Mouse (Mus musculus): ENCODE results near the gene Dock4. TPM values are rescaled to one million over a fixed set of nuclear protein-coding genes. Genes with fewer than 3 reads are reported as not detected.

Gene Dock4
- total RNA-seq, 2 experiments from 2014 or later: 11.7 to 12.9 TPM

DNA sequence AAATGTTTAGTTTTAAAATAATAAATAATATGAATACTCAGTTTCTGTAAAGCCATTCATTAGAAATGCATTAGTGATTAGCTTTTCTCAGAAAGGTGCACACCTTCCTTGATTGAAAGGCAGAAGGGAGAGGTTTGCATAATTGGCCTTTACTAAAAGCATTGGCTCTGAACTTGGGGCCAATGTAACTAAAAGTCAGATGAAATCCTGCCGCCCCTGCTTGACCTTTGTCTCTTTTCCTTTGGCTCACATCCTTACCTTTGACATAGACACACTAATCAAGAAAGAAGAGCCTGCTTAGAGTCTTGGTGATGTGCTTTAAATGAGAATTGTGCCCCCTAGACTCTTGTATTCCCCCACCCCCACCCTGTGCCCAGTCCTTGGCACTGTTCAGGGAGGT lies 55.4 kb downstream of the Dock4 start:
- intact Hi-C loops (cut with DNase I): loop anchor here (5.0 kb wide), 1 partner anchor 54 kb away; the partner anchor contains the start of genes Dock4 and Zfp277
- DNase-seq (ENCODE audit: low spot score): no peak

DNA sequence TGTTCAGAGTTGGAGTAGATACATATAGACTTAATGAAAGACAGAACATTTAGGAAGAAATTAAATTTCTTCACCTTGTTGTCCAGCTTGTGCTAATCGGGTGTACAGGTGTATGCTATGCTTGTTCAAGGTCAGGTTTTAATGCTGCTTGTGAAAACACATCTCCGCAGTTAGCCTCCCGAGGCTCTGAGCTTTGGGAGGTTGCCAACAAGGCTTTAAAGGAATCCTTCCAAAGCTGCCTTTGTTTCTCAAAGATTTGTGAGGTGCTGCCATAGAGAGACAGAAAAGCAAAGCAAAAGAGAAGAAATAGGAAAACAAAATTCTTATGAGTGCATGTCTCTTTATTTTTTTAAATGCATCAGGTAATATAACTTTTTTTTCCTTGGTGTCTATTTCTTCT lies 57.8 kb downstream of the Dock4 start:
- intact Hi-C loops (cut with DNase I): loop anchor here (5.0 kb wide), 1 partner anchor 56 kb away; the partner anchor contains the start of genes Dock4 and Zfp277
- no peak for DNase-seq (ENCODE audit: low spot score)

DNA sequence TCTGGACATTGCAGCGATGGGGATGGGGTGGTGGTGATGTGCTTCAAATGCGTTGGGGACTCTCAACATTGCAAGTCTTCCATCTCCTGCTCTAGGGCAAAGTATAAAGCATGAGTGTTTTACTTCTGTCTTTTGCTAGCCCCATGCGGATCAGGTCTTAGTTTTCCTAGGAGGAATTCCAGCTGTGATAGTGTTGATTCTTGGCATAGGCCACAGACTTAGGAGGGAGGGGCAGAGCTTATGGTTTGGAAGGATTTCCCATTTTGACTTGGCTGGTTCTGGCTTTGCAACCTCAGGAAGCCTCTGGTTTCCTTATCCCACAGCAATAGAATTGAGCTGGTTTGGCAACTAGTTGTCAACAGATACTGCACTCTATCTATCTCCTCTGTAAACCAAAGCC lies 58.9 kb downstream of the Dock4 start:
- intact Hi-C loops (cut with DNase I): loop anchor here (5.0 kb wide), 1 partner anchor 57 kb away; the partner anchor contains the start of genes Dock4 and Zfp277
- DNase-seq (ENCODE audit: low spot score): peak; percentile 20

DNA sequence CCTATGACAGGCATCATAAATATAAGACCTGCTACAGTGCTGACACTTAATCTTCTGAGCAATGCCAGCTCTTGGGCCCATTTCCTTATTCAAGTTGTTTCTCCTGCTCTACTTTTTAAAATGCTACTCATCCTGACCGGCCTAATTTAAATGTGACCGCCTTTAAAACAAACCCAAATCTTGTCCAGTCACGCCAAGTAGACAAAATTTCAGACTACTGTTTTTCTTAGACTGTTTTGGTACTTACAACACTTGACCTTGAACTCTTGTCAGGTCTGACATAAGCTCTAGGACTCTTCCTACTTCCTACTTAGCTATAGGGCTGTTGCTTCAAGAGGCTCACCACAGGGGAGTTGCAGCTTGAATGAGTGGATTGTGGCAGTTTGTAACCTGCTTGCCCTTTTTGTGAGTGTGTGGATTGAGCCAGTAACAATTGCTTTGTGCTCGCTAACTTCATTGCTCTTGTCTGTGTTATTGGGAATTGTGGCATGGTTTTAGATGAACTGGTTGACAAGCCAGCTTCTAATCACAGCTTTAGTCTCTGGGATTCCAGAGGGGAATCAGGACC lies 62.2 kb downstream of the Dock4 start:
- intact Hi-C loops (cut with DNase I): no loop called here
- no peak for DNase-seq (ENCODE audit: low spot score)

DNA sequence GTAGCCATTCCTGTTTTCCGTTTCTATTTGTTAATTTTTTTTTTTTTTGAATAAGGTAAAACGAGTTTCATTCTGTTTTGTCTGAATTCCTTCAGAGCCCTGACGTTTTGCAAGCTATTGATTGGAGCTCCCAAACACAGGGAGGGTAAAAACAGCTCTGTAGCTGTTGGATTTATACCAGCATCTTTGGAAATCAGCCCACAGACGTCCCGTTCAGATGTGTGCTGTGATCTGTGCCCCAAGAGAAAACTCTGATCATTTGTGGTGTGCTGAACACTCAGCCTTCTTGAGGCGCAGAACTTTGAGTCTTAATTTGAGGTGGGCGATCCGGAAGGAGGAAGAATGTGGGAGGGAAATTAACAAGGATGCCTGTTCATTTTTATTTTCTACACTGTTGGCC lies 62.7 kb downstream of the Dock4 start:
- intact Hi-C loops (cut with DNase I): no loop called here
- DNase-seq (ENCODE audit: low spot score): no peak

DNA sequence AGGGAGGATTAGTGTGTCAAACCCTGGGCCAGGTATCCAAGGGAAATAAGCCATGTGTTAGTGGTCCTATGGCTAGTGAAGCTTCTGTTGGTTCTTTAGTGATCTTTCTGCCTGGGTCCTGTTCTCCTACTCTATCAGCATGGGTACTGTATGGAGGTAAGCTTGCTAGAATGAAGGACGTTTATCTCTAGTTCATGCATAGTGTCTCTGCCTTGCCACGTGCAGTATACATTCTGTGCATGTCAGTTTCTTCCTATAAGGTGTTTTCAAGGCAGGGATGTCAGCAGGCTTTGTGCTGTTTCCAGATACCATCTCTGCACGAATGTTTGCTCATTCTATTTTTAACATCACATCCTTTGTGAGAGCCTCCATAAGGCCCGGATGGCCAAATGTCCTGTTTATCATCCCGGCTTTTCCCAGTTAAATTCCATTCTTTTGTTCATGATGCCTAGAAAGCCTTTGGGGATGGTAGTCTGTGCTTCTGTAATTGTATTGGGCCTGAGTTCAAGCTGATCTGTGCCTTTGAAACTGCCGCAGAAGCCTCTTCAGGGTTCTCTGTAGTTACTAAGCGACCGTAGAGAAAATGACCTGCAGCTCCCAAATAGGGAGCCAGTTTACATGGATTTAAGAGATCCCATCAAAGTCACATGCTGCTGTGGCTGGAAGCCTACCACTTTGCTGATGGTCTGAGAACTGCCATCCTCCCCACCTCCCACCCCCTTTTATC lies 66.1 kb downstream of the Dock4 start:
- intact Hi-C loops (cut with DNase I): no loop called here
- no peak for DNase-seq (ENCODE audit: low spot score)

DNA sequence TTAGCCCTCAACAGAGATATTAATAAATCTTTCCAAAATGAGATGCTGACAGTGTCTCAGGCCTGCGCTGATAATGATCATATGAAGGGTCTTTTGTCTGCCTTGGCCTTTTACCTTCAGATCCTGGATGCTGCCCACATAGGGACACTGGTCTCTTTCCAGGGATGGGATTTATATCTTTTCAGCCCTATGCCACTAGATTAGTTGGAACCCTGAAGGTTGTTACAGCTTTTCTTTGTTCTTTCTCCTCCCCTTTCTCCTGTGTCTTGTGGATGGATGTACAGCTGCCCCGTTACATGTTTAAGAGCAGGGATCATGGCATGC lies 66.6 kb downstream of the Dock4 start:
- intact Hi-C loops (cut with DNase I): no loop called here
- no peak for DNase-seq (ENCODE audit: low spot score)

DNA sequence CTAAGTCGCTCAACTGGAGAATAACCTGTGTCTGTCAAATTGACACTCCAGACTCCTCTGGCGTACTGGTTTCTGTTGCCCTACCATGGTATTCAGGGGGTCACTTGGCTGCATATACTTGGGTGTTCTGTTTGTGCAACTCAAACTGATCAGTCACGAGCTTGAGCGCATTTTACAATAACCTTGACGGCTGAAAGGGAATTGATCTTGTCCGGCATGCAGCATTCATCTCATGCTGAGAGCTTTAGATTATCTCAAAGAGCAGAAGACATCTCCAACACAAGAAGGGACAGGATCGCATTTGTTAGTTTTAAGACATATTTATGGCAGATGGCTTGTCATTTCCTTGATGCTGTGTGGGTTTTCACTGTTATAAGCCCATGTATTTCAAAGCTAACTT lies 67.2 kb downstream of the Dock4 start:
- DNase-seq (ENCODE audit: low spot score): no peak
- intact Hi-C loops (cut with DNase I): no loop called here

DNA sequence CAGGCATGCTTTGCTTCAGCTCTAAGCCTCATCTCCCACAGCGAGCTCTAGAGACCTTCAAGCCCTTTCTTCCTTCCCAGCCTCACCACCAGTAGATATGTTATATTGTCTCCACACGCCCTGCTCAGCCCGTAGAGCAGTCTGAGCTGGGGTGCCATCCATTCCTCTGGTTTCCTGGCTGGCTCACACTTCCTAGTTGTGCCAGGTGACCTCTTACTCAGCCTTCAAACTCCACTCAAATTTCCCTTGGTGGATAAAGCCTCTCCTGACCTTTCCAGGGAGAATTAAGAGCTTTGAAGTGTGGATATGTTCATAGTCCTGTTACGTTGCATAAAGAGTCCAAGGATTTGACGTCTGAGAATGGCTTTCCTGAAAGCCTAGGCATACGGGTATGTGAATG lies 68.3 kb downstream of the Dock4 start:
- intact Hi-C loops (cut with DNase I): no loop called here
- DNase-seq (ENCODE audit: low spot score): no peak

DNA sequence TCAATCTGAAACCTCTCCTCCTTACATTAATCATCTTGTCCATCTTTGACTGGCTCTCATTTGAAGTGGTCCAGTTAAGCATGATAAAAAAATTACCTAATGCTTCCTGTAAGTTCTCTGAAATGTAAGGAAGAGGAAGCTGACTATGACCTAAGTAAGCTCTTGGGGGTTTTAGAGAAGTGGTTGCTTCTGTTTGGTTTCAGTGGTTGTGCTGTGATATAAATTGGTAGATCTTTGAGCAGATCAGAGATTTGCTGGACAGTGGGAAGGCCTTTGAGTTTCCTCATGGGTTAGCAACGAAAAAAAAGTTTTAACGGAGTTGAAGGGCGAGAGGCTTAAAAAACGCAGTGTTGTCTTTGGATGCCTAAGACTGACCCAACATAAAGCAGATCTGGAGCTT lies 76.7 kb downstream of the Dock4 start:
- no peak for DNase-seq (ENCODE audit: low spot score)
- intact Hi-C loops (cut with DNase I): no loop called here

DNA sequence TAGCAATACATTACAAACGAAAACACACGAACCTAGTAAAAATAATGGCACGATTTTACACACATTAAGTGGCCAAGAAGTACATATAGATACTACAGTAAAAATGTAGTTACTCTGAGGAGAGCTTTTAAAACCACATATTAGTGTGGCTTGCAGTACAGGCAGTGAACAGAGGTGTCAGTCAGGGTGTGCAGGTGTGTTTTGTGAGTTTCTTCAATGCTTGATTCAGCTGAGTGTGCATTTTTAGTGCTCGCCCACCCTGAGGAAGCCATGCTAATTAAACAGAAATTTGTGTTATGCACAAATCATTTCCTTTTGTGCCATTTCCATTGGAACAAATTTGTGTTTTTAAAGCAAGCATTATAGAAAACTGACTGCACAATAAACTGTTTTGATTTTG lies 77.3 kb downstream of the Dock4 start:
- DNase-seq (ENCODE audit: low spot score): no peak
- intact Hi-C loops (cut with DNase I): no loop called here

DNA sequence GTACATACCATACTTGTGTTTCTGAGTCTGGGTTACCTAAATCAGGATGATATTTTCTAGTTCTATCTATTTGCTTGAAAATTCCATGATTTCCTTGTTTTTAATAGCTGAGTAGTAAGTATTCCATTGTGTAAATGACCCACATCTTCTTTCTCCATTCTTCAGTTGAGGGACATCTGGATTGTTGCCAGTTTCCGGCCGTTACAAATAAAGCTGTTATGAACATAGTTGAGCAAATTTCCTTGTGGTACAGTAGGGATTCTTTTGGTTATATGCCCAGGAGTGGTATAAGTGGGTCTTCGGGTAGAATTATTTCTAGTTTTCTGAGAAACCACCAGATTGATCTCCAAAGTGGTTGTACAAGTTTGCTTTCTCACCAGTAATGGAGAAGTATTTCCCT lies 79.3 kb downstream of the Dock4 start:
- intact Hi-C loops (cut with DNase I): no loop called here
- no peak for DNase-seq (ENCODE audit: low spot score)

DNA sequence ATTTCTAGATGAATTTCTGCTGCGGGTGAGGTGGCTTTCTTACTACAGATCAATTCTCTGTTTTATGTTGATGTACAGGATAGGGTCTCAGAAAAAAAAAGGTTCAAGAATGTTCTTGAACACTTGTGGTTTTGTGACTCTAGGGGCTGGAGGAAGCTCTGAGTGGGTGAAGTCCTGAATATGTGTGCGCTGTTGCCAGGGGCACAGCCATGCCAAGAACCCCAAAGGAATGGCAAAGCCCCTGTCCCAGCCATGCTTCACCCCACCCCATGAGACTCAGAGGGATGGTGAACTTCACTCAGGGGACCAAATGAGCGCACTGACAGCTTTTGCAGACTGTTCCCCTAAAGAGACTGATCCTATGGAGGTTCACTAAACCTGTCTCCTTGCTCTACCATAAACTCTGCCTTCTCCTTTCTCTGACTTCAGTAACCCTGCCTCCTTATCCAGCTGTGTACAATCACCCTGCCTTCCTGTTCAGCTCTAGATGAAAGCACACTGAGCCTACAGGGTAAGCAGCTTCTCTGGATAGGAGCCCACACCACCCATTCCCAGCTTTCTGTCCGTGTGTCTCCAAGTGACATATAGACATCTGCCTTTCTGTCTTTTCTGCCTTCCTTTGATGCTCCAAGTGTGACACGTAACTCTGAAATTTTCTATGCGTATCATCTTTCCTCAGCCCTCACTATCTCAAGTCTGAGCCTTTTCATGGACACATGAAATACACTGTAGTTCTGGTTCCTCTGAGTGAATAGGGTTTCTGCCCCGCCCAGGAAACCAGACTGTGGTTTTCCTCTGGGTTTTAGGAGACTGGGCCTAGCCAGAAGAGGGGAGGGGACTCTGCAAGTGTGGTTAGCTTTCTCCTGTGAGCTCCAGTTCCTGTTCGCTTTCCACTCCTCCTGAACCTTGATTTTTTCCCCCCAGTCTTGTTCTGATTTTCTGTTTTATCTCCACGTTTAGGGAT lies 90.2 kb downstream of the Dock4 start:
- intact Hi-C loops (cut with DNase I): no loop called here
- peak; percentile 33 for DNase-seq (ENCODE audit: low spot score)

DNA sequence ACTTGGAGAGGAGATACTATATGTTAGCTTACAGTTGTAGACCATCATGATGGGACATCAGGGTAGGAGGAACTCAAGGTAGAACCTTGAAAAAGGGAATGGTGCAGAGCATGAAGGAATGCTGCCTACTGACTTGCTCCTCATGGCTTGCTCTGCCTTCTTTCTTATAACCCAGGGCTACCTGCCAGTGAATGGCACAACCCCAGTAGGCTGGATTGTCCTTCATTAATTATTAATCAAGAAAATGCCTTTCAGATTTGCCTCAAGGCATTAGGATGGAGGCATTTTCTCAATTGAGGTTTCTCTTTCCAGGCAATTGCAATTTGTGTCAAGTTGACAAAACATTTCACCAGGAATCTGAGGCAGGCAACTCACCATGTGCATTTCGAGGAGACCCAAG lies 92.1 kb downstream of the Dock4 start:
- intact Hi-C loops (cut with DNase I): no loop called here
- DNase-seq (ENCODE audit: low spot score): no peak

DNA sequence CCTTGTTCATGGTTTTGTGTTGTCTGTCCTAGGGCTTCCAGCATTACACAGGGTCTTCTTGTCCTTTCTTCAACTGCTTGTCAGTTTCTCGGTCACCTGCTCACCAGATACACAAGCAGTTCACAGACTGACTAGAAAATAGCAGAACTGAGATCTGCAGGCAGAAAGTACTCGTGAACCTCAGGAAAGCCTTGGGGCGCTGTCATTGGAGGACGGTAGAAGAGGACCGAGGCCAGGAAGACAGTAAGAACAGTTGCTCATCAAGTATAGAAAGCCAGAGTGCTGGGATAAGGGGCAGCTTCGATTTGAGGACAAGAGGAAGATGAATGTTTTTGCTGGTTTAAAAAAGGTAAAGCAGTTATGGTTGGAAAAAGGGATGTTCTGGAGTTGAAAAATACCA lies 92.6 kb downstream of the Dock4 start:
- DNase-seq (ENCODE audit: low spot score): no peak
- intact Hi-C loops (cut with DNase I): no loop called here

DNA sequence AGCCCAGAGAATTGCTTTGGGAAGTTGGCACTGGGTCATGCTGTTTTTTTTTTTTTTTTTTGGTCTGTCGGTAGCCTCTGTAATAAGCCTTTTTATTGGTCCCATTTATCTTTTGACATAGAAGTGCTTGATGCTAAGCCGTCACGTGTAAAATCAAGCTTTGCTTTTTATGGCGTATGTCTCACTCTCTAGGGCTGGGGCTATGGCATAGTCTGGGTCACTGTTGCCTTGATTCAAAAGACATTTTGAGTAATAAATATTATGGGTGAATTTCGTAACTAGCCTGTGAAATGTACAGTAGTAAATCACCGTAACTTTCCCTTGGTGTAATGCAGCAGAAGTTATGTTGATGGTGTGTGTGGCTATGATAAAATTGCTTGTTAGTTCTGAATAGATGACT lies 93.0 kb downstream of the Dock4 start:
- intact Hi-C loops (cut with DNase I): no loop called here
- no peak for DNase-seq (ENCODE audit: low spot score)

DNA sequence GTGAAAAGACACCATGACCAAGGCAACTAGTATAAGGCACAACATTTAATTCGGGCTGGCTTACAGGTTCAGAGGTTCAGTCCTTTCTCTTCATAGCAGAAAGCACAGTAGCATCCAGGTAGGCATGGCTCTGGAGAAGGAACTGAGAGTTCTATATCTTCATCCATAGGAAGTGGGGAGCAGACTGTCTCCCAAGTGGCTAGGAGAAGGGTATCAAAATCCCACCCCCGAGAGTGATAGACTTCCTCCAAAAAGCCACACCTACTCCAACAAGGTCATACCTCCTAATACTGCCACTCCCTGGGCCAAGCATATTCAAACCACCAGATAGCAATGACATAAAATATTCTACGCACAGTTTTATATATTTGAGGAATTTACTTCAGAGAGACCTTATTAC lies 98.5 kb downstream of the Dock4 start:
- intact Hi-C loops (cut with DNase I): no loop called here
- DNase-seq (ENCODE audit: low spot score): no peak

DNA sequence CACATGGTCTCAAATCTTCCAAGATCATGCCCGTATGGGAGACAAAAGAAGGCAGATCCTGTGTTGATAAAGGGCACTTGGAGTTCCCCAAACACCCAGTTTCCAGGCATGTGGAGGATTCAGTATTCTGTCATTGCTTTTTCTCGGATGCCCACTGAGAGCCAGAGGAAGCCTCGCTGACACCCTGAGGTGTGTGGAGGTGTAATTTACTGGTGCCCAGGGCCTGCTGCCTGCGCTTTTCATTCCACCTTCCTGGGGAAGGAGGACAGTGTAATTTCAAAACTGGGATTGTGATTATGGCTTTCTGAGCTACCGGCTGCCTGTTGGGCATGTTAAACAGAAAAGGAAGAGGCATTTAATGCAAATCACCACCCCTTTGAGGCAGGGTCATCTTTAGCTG lies 101.1 kb downstream of the Dock4 start:
- no peak for DNase-seq (ENCODE audit: low spot score)
- intact Hi-C loops (cut with DNase I): no loop called here

DNA sequence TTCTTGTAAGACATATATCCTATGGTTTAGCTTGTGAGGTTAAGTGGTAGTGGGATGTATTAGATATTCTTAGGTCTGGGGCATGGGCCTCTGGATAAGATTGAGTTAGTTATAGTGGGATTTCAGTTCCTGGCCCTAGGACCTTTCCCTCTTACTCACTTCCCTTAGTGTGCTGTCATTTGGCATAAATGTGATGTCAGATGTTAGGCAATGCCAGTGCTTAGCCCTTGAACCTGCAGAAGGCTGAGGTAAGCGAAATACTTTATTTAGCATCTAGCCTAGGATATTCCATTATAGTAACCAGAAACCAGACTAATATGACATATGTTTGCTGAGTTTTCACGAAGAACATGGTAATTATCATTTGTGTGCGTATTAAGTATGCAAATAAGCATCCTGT lies 105.6 kb downstream of the Dock4 start:
- DNase-seq (ENCODE audit: low spot score): no peak

DNA sequence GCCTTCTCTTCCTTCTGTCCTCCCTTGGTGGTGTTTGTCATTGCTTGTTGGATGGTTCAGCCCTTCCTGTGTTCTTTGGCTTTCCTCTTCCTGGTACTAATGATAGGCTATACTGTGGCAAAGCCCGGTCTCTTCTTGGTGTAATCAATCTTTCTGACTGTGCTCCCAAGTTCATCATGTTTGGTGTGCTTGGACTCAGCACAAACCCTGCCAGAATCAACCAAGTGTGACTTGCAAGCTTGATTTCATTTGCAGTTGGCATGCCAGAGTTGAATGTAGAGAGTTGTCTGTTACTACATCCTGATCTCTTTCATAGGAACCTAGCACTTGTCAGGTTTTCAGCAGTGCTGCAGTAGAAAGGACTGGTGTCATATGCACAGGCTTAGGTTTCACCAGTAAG lies 106.4 kb downstream of the Dock4 start:
- intact Hi-C loops (cut with DNase I): no loop called here

More for the DNA sequence above, 105.6 kb downstream of the Dock4 start:
- intact Hi-C loops (cut with DNase I): no loop called here

DNA sequence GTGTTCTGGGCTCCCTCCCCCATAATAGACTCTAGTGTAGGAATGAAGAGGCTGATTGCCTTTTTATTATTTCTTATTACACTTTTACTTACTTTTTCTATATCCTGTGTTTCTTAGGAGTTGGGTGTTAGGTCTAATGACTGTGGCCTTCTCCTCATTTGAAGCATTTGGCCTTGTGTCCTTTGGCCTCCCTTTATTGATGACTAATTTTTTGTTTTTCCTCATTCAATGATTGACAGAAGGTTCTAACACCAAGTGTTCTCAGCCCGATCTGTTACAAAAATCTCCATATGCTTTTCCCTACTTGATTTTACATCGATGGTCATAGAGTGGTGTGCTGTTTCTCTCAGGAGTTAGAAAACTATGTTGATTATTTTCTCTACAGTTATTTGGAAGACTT lies 108.2 kb downstream of the Dock4 start:
- DNase-seq (ENCODE audit: low spot score): no peak
- intact Hi-C loops (cut with DNase I): no loop called here

More for the DNA sequence above, 106.4 kb downstream of the Dock4 start:
- DNase-seq (ENCODE audit: low spot score): no peak

All from heart, postnatal 25 days (tissue).